ENCODE assay signal across 8 mouse cellular contexts in genomic region chr12:83951711-83952575, GRCm38 (mm10). TPM values are rescaled to one million over a fixed set of nuclear protein-coding genes. Genes with fewer than 3 reads are reported as not detected.
DNase-seq lines count a peak whose midpoint lies in the region; TF ChIP-seq lines count a peak whose summit lies in the region.

No protein-coding gene starts in this region.

- intact Hi-C loops in gastrocnemius, adult 2 months (cut with DNase I): loop anchor here (2.0 kb wide), 1 partner anchor 29 kb away; no protein-coding TSS in a partner anchor

- peaks cover 9% of the 10 kb centered on the region for H3K36me3 ChIP-seq in ES-Bruce4 (ENCODE audit: control insufficient read depth, insufficient read depth, low read length, poor library complexity, severe bottlenecking)
- peaks cover 46% of the 10 kb centered on the region for H3K36me3 ChIP-seq in hindbrain, embryonic 10.5 days
- H3K36me3 ChIP-seq in macrophage (ENCODE audit: inconsistent target): no peaks in the 10 kb centered on the region

- no peak for DNase-seq in gastrocnemius, adult 2 months
- DNase-seq in gastrocnemius, postnatal 10 days: no peak
- no peak for DNase-seq in hindbrain, embryonic 10.5 days (ENCODE audit: low spot score)
- DNase-seq in adrenal gland, postnatal 4 days (ENCODE audit: low spot score in 2 of 2): no peak
- no peak for DNase-seq in layer of hippocampus, adult 9-10 months (ENCODE audit: low spot score)
- no peak for DNase-seq in kidney, postnatal 36 days

- H3K9me3 ChIP-seq in ES-Bruce4 (replicated peaks; ENCODE audit: control insufficient read depth, insufficient read depth, low read length, poor library complexity, severe bottlenecking): no peaks in the 10 kb centered on the region
- no peaks in the 10 kb centered on the region for H3K9me3 ChIP-seq in hindbrain, embryonic 10.5 days

- WGBS in hindbrain, embryonic 10.5 days: 66% methylated on average over 32 of the region's 32 CpGs
- 85% methylated on average over 32 of the region's 32 CpGs for WGBS in macrophage (ENCODE audit: missing documents)

- peaks cover 4% of the 10 kb centered on the region for H3K4me1 ChIP-seq in ES-Bruce4 (ENCODE audit: control insufficient read depth, insufficient read depth, low read length)
- peaks cover 46% of the 10 kb centered on the region for H3K4me1 ChIP-seq in hindbrain, embryonic 10.5 days (replicated peaks)

- no peak overlapping the region for H3K27ac ChIP-seq in gastrocnemius, adult 2 months
- no peak overlapping the region for H3K27ac ChIP-seq in ES-Bruce4 (ENCODE audit: insufficient read depth, low read length)
- peak overlapping the region; percentile 93 for H3K27ac ChIP-seq in hindbrain, embryonic 10.5 days
- no peak overlapping the region for H3K27ac ChIP-seq in macrophage

- H3K79me2 ChIP-seq in macrophage (ENCODE audit: inconsistent target): peaks cover 41% of the 10 kb centered on the region

- H3K4me3 ChIP-seq in gastrocnemius, adult 2 months: peak overlapping the region; percentile 97
- H3K4me3 ChIP-seq in ES-Bruce4 (ENCODE audit: low read depth, low read length) (peak overlapping the region; percentile 66), macrophage (ENCODE audit: inconsistent target) (peak overlapping the region; percentile 15; the same call in 1 of the 2 replicates)
- peak overlapping the region; percentile 78 for H3K4me3 ChIP-seq in hindbrain, embryonic 10.5 days

- H3K9ac ChIP-seq in ES-Bruce4 (ENCODE audit: low read depth, poor library complexity, severe bottlenecking): peak overlapping the region; percentile 75

- no peak for TF ChIP-seq POLR2A in ES-Bruce4 (IDR thresholded peaks at IDR 0.05; ENCODE audit: insufficient read depth, low read length)

- no peak for TF ChIP-seq EP300 in ES-Bruce4 (IDR thresholded peaks at IDR 0.05; ENCODE audit: insufficient read depth, low read depth, low read length)

- no peaks in the 10 kb centered on the region for H3K27me3 ChIP-seq in ES-Bruce4 (ENCODE audit: control insufficient read depth, insufficient read depth, low read length, poor library complexity, severe bottlenecking)
- no peaks in the 10 kb centered on the region for H3K27me3 ChIP-seq in hindbrain, embryonic 10.5 days (ENCODE audit: insufficient read depth, poor library complexity, severe bottlenecking)

- TF ChIP-seq CTCF in gastrocnemius, adult 2 months (IDR thresholded peaks at IDR 0.05): no peak
- TF ChIP-seq CTCF in ES-Bruce4 (IDR thresholded peaks at IDR 0.05; ENCODE audit: low read depth, low read length): no peak

RNA-seq across cellular contexts. Expression of gene Riox1, which starts 1.5 kb away (rescaled TPM):
- total RNA-seq in gastrocnemius, adult 2 months (2021): 1 to 10 TPM; 3.3 to 4.2 TPM
- total RNA-seq in gastrocnemius, postnatal 10 days (2021): 1 to 10 TPM; 3.2 to 4.3 TPM
- polyA plus RNA-seq in ES-Bruce4 (2011; ENCODE audit: insufficient read depth, insufficient read length, low read depth, missing spikeins) (13.0 and 13.7 TPM in 2 replicates), macrophage (2018) (3.4 to 15.2 TPM (median 7.3 TPM) in 3 replicates)
- polyA plus RNA-seq in hindbrain, embryonic 10.5 days (2016; fragmentation: Nextera tagmentation; extraction: Ambion mirVana): 16.8 and 17.6 TPM in 2 replicates
- total RNA-seq in macrophage (2018; cell fraction: chromatin; rRNA removed): 1 to 10 TPM in 24 of 26 experiments, under 1 TPM in 2; 0.74 to 8.4 (median 2.9) TPM
- 10 to 100 TPM in 5 of 26 experiments, 1 to 10 TPM in 21; 3.9 to 13.8 (median 7.9) TPM for total RNA-seq in macrophage (2018; cell fraction: cytosol; rRNA removed)
- 10 to 100 TPM in 4 of 26 experiments, 1 to 10 TPM in 22; 3.1 to 15.2 (median 6.0) TPM for total RNA-seq in macrophage (2018; cell fraction: nucleus; rRNA removed)
- 10 to 100 TPM; 15.9 to 16.7 TPM for total RNA-seq in adrenal gland, postnatal 4 days (2021)

RNA-seq across cellular contexts. Expression of gene Numb, which starts 30.2 kb away (rescaled TPM):
- 10 to 100 TPM; 16.8 to 21.3 TPM for total RNA-seq in gastrocnemius, adult 2 months (2021)
- 10 to 100 TPM; 15.6 to 21.0 TPM for total RNA-seq in gastrocnemius, postnatal 10 days (2021)
- polyA plus RNA-seq in ES-Bruce4 (2011; ENCODE audit: insufficient read depth, insufficient read length, low read depth, missing spikeins) (43.5 and 47.3 TPM in 2 replicates), macrophage (2018) (32.8 to 57.9 TPM (median 47.1 TPM) in 3 replicates)
- 27.8 and 39.1 TPM in 2 replicates for polyA plus RNA-seq in hindbrain, embryonic 10.5 days (2016; fragmentation: Nextera tagmentation; extraction: Ambion mirVana)
- 100 to 1,000 TPM in 13 of 26 experiments, 10 to 100 TPM in 13; 38.8 to 134 (median 102) TPM for total RNA-seq in macrophage (2018; cell fraction: chromatin; rRNA removed)
- 10 to 100 TPM; 29.9 to 47.4 (median 39.5) TPM for total RNA-seq in macrophage (2018; cell fraction: cytosol; rRNA removed)
- total RNA-seq in macrophage (2018; cell fraction: nucleus; rRNA removed): 10 to 100 TPM; 31.4 to 93.3 (median 56.6) TPM
- 10 to 100 TPM; 46.9 to 48.3 TPM for total RNA-seq in adrenal gland, postnatal 4 days (2021)

RNA-seq across cellular contexts. Expression of gene Heatr4, which starts 32.7 kb away (rescaled TPM):
- not detected for total RNA-seq in gastrocnemius, adult 2 months (2021)
- not detected for total RNA-seq in gastrocnemius, postnatal 10 days (2021)
- polyA plus RNA-seq in ES-Bruce4 (2011; ENCODE audit: insufficient read depth, insufficient read length, low read depth, missing spikeins): not detected in 2 replicates
- not detected in 2 replicates for polyA plus RNA-seq in hindbrain, embryonic 10.5 days (2016; fragmentation: Nextera tagmentation; extraction: Ambion mirVana)
- under 1 TPM in 1 of 26 experiments, not detected in 25; 0.25 TPM for total RNA-seq in macrophage (2018; cell fraction: chromatin; rRNA removed)
- under 1 TPM in 2 of 26 experiments, not detected in 24; under 0.01 to 0.05 TPM for total RNA-seq in macrophage (2018; cell fraction: cytosol; rRNA removed)
- total RNA-seq in macrophage (2018; cell fraction: nucleus; rRNA removed): not detected
- not detected in 3 replicates for polyA plus RNA-seq in macrophage (2018)
- total RNA-seq in adrenal gland, postnatal 4 days (2021): not detected

RNA-seq across cellular contexts. Expression of gene Acot2, which starts 35.7 kb away (rescaled TPM):
- total RNA-seq in gastrocnemius, adult 2 months (2021): 10 to 100 TPM; 11.7 to 22.1 TPM
- total RNA-seq in gastrocnemius, postnatal 10 days (2021): 10 to 100 TPM; 14.6 to 16.3 TPM
- polyA plus RNA-seq in ES-Bruce4 (2011; ENCODE audit: insufficient read depth, insufficient read length, low read depth, missing spikeins): 6.5 and 6.7 TPM in 2 replicates
- 15.5 and 20.0 TPM in 2 replicates for polyA plus RNA-seq in hindbrain, embryonic 10.5 days (2016; fragmentation: Nextera tagmentation; extraction: Ambion mirVana)
- total RNA-seq in macrophage (2018; cell fraction: chromatin; rRNA removed): 1 to 10 TPM in 8 of 26 experiments, under 1 TPM in 10, not detected in 8; 0.36 to 4.2 (median 0.88) TPM
- total RNA-seq in macrophage (2018; cell fraction: cytosol; rRNA removed): 10 to 100 TPM in 11 of 26 experiments, 1 to 10 TPM in 15; 6.1 to 17.9 (median 9.6) TPM
- total RNA-seq in macrophage (2018; cell fraction: nucleus; rRNA removed): 10 to 100 TPM in 1 of 26 experiments, 1 to 10 TPM in 25; 2.2 to 11.3 (median 4.8) TPM
- polyA plus RNA-seq in macrophage (2018): 9.4 to 14.1 TPM (median 11.7 TPM) in 3 replicates
- 10 to 100 TPM; 31.3 to 32.8 TPM for total RNA-seq in adrenal gland, postnatal 4 days (2021)

RNA-seq across cellular contexts. Expression of gene Acot1, which starts 57.3 kb away (rescaled TPM):
- 1 to 10 TPM; 2.2 to 3.9 TPM for total RNA-seq in gastrocnemius, adult 2 months (2021)
- total RNA-seq in gastrocnemius, postnatal 10 days (2021): 10 to 100 TPM in 1 of 2 experiments, 1 to 10 TPM in 1; 8.2 to 10.4 TPM
- polyA plus RNA-seq in ES-Bruce4 (2011; ENCODE audit: insufficient read depth, insufficient read length, low read depth, missing spikeins) (36.4 and 48.7 TPM in 2 replicates), macrophage (2018) (1.9 to 4.4 TPM (median 3.0 TPM) in 3 replicates)
- 39.8 and 45.3 TPM in 2 replicates for polyA plus RNA-seq in hindbrain, embryonic 10.5 days (2016; fragmentation: Nextera tagmentation; extraction: Ambion mirVana)
- 1 to 10 TPM in 1 of 26 experiments, under 1 TPM in 3, not detected in 22; 0.43 to 1.5 (median 0.58) TPM for total RNA-seq in macrophage (2018; cell fraction: chromatin; rRNA removed)
- 1 to 10 TPM in 13 of 26 experiments, under 1 TPM in 11, not detected in 2; 0.10 to 3.0 (median 1.3) TPM for total RNA-seq in macrophage (2018; cell fraction: cytosol; rRNA removed)
- total RNA-seq in macrophage (2018; cell fraction: nucleus; rRNA removed): 1 to 10 TPM in 3 of 26 experiments, under 1 TPM in 6, not detected in 17; 0.35 to 1.7 (median 0.88) TPM
- total RNA-seq in adrenal gland, postnatal 4 days (2021): 10 to 100 TPM; 21.4 to 36.5 TPM

Comparison
In these comparisons a context has a peak if more than half of its experiments do, and no peak if none do; other contexts are left out.
1. H3K4me3 ChIP-seq: peak in every context shown above with its lines; median percentile 97 in gastrocnemius, adult 2 months; 78 in hindbrain, embryonic 10.5 days; 66 in ES-Bruce4; 15 in macrophage.